Mouse (Mus musculus) forebrain, embryonic 15.5 days (tissue): ENCODE measurements around the gene Ctla2a. TPM values are rescaled to one million over a fixed set of nuclear protein-coding genes. Genes with fewer than 3 reads are reported as not detected.
"Not testable (repeated sequence)": the region's sequence is repeated elsewhere in the genome, so short reads cannot be mapped to it uniquely, and the experiment has no call there.

Source experiments
- ATAC-seq: fragments of 200-750 bp; cut with Nextera tagmentation; replicated peaks from 2 replicates; pipeline ENCODE4 v1.8.0; 2017; ENCODE audit warnings: mild to moderate bottlenecking, moderate TSS enrichment, moderate library complexity
- H3K27ac ChIP-seq: fragments of 300-500 bp; sonication (generic); replicated peaks from 2 replicates; pipeline ENCODE4 v1.5.1; 2015; ENCODE audit warnings: mild to moderate bottlenecking, inconsistent platforms
- H3K27me3 ChIP-seq: fragments of 300-500 bp; sonication (generic); 2 replicates; pipeline ENCODE4 v1.6.1; 2015; ENCODE audit warnings: inconsistent platforms
- H3K36me3 ChIP-seq: fragments of 300-500 bp; sonication (generic); 2 replicates; pipeline ENCODE4 v1.6.1; 2015; ENCODE audit warnings: mild to moderate bottlenecking, inconsistent platforms
- H3K4me1 ChIP-seq: fragments of 300-500 bp; sonication (generic); 2 replicates; pipeline ENCODE4 v1.6.1; 2015; ENCODE audit warnings: inconsistent platforms
- H3K4me2 ChIP-seq: fragments of 300-500 bp; sonication (generic); replicated peaks from 2 replicates; pipeline ENCODE4 v1.6.1; 2015; ENCODE audit warnings: mild to moderate bottlenecking, inconsistent platforms
- H3K4me3 ChIP-seq: fragments of 300-500 bp; sonication (generic); 2 replicates; pipeline ENCODE4 v1.5.1; 2015; ENCODE audit warnings: mild to moderate bottlenecking, inconsistent platforms
- H3K9ac ChIP-seq: fragments of 300-500 bp; sonication (generic); replicated peaks from 2 replicates; pipeline ENCODE4 v1.6.1; 2015; ENCODE audit warnings: mild to moderate bottlenecking, inconsistent platforms
- H3K9me3 ChIP-seq: fragments of 300-500 bp; sonication (generic); 2 replicates; pipeline ENCODE4 v1.6.1; 2016; ENCODE audit warnings: inconsistent platforms
- WGBS: fragments of 180-500 bp; shearing (Covaris S2); methylation state at CpG from one replicate; pipeline ENCODE4 v1.1.7; 2015; ENCODE audit warnings: mixed read lengths; 5-methylcytosine and 5-hydroxymethylcytosine counted together
- polyA plus RNA-seq: library from polyadenylated mRNA; unstranded; fragments of >200 nt; fragmentation: Nextera tagmentation; extraction: Ambion mirVana; gene quantifications from 2 replicates; pipeline ENCODE4 v1.2.1, GENCODE M21; 2015

Gene Ctla2a
- polyA plus RNA-seq: 12.6 and 13.8 TPM in 2 replicates

DNA sequence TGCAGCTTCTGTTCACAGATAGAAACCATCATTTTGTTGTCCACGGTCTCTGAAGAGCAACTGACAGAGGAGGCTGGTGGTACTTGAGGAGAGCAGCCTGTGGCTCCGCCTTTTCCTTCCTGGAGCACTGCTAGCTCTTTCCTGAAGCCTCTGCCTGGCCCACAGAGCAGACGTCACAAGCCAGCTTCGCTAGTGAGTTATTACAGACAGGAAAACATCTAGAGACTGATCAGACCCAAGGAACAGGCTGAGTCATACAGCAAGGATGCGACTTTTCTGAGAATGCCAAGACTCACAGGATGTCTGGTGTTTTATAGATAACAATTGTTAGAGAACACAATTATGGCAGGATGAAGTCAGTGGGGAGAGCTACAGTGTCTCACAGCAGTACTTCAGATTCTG lies at the start of gene Ctla2a, which contains the start of gene Gm49391:
Gene Ctla2a (minus strand): TSS at position 126 of the 402 bp plus-strand sequence.
Gene Gm49391 (minus strand): TSS at position 72 of the 402 bp plus-strand sequence.
- Histone ChIP-seq H3K4me2 (no peak within 1 kb of the TSS), H3K27ac (no peak within 1 kb of the TSS), H3K27me3 (no peaks in the 10 kb centered on the region), H3K36me3 (no peaks in the 10 kb centered on the region), H3K9me3 (0 out of 2 replicates have a peak, but pooled peaks cover 3% of the 10 kb centered on the region), H3K4me3 (no peak within 1 kb of the TSS), H3K4me1 (no peaks in the 10 kb centered on the region), H3K9ac (no peak within 1 kb of the TSS)
- ATAC-seq: no peak
- WGBS: 77% methylated on average over 5 of the region's 5 CpGs

DNA sequence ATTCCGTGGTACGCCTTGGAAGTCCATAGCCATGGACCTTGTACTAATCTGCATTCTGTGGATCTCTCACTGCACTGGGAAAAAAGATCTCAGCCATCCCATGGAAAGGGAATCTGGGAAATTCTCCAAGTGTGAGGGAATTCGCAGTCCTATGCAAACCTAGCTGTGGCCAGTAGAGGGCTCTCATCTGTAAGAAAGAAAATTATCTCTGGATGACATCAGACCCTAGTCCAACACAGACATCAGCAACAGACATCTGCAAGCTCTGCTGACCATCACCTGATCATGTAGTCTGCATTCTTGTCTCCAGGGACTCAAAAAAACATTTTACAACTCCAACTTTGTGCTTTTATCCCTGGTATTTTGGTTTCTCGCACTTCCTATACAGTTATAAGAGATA lies 35.9 kb upstream of the Ctla2a start:
- 76% methylated on average over 4 of the region's 4 CpGs for WGBS
- not testable (repeated sequence) for H3K9ac ChIP-seq, H3K4me1 ChIP-seq, H3K9me3 ChIP-seq, H3K4me3 ChIP-seq, ATAC-seq, H3K4me2 ChIP-seq, H3K27me3 ChIP-seq, H3K27ac ChIP-seq, H3K36me3 ChIP-seq

DNA sequence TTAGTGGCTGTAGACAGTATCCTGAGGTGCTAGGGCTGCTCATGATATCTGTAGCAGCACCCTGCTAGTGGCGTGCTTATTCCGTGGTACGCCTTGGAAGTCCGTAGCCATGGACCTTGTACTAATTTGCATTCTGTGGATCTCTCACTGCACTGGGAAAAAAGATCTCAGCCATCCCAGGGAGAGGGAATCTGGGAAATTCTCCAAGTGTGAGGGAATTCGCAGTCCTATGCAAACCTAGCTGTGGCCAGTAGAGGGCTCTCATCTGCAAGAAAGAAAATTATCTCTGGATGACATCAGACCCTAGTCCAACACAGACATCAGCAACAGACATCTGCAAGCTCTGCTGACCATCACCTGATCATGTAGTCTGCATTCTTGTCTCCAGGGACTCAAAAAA lies 27.6 kb upstream of the Ctla2a start:
- not testable (repeated sequence) for H3K27me3 ChIP-seq, H3K27ac ChIP-seq, H3K9me3 ChIP-seq, H3K4me2 ChIP-seq, H3K9ac ChIP-seq, H3K4me1 ChIP-seq, ATAC-seq, H3K36me3 ChIP-seq, H3K4me3 ChIP-seq
- 41% methylated on average over 5 of the region's 5 CpGs for WGBS

DNA sequence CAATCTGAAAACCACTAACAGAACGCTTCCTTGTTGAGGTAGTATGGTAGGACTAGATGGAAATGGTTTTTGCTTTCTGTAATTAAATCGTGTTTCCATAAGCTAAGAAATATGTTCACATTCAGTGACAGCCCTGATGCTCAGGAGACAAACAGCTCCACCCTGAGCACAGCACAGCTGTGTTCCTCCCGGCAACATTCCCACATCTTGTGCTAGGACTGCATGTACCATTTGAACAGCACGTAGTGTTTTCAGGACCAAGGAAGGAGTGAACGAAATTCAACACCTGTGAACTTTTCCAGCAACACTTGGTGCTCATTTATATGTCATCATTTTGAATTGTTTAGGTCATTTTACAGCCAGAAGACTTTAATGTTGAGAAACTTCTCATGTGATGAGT lies 25.3 kb upstream of the Ctla2a start:
- no peak for ATAC-seq
- no peak overlapping the region for H3K27ac ChIP-seq
- H3K27me3 ChIP-seq: no peaks in the 10 kb centered on the region
- H3K4me2 ChIP-seq: no peak overlapping the region
- no peaks in the 10 kb centered on the region for H3K36me3 ChIP-seq
- H3K9ac ChIP-seq: no peak overlapping the region
- H3K9me3 ChIP-seq: peaks cover 12% of the 10 kb centered on the region; the same call in 1 of the 2 replicates
- no peak overlapping the region for H3K4me3 ChIP-seq
- WGBS: 68% methylated on average over 5 of the region's 5 CpGs
- H3K4me1 ChIP-seq: no peaks in the 10 kb centered on the region

DNA sequence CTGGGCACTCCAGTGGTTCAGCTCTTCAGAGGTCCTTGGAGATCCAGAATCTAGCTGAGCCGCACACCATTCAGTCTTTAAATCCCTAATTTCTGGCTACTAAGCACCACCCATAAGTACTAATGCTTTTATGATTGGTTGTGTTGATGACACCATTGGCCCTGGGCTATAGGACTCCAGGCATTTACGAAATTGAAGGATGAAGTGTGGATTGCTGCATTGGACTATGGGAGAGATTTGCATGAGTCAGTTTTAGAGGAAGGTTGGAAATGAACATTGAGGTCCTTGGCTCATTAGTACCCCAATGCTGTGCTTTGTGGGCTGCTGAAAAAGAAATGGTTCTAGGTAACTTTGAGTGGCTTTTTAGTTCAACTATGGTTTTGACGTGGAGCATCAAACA lies 5.5 kb upstream of the Ctla2a start, which contains the start of gene Tpbpa:
Gene Tpbpa (minus strand): TSS at position 101 of the 400 bp plus-strand sequence.
- not testable (repeated sequence) for H3K4me1 ChIP-seq, H3K36me3 ChIP-seq, H3K27me3 ChIP-seq, H3K27ac ChIP-seq, H3K9ac ChIP-seq, H3K4me2 ChIP-seq, H3K9me3 ChIP-seq, H3K4me3 ChIP-seq, ATAC-seq
- WGBS: 74% methylated on average over 3 of the region's 3 CpGs

DNA sequence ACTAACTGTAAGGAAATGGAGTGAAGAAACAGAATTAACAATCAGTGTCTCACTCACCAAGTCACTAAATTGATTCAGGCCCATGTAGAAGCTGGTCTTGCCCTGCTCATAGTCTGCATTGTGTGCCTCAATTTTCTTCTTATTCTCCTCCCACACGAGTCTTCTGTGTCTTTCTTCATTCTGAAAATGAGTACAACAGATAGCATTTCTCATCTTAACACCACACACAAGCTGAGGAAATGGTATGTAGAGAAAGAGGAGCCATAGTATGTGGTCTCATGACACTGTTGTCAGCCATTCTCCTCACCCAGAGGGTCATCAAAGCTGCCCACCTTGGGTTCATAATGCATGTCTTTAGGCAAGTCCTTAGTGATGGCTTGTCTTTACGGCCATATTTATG lies 935 bp downstream of the Ctla2a start, which contains the start of gene Gm49393:
Gene Gm49393 (minus strand): TSS at position 101 of the 400 bp plus-strand sequence.
- not testable (repeated sequence) for ATAC-seq, H3K27me3 ChIP-seq, H3K27ac ChIP-seq, H3K9me3 ChIP-seq, H3K4me3 ChIP-seq, H3K4me2 ChIP-seq, H3K9ac ChIP-seq, H3K36me3 ChIP-seq, H3K4me1 ChIP-seq
- 67% methylated on average over 2 of the region's 2 CpGs for WGBS

DNA sequence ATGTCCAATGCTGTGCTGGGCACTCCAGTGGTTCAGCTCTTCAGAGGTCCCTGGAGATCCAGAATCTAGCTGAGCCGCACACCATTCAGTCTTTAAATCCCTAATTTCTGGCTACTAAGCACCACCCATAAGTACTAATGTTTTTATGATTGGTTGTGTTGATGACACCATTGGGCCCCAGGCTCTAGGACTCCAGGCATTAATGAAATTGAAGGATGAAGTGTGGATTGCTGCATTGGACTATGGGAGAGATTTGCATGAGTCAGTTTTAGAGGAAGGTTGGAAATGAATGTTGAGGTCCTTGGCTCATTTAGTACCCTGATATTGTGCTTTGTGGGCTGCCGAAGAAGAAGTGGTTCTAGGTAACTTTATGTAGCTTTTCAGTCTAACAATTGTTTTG lies 31.6 kb downstream of the Ctla2a start, which contains the start of gene Tpbpb:
Gene Tpbpb (minus strand): TSS at position 101 of the 400 bp plus-strand sequence.
- not testable (repeated sequence) for H3K4me2 ChIP-seq, H3K27me3 ChIP-seq, H3K4me1 ChIP-seq, ATAC-seq, H3K9me3 ChIP-seq, H3K27ac ChIP-seq, H3K36me3 ChIP-seq, H3K4me3 ChIP-seq, H3K9ac ChIP-seq
- 89% methylated on average over 2 of the region's 2 CpGs for WGBS

DNA sequence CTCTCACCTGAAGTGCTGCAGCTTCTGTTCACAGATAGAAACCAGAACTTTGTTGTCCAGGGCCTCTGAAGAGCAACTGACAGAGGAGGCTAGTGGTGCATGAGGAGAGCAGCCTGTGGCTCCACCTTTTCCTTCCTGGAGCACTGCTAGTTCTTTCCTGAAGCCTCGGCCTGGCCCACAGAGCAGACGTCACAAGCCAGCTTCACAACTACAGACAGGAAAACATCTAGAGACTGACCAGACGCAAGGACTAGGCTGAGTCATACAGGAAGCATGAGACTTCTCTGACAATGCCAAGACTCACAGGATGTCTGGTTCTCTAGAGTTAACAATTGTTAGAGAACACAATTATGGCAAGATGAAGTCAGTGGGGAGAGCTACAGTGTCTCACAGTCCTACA lies 39.1 kb downstream of the Ctla2a start, which contains the start of gene Ctla2b:
Gene Ctla2b (minus strand): TSS at position 120 of the 400 bp plus-strand sequence.
- Histone ChIP-seq H3K9ac (no peak within 1 kb of the TSS), H3K36me3 (no peaks in the 10 kb centered on the region), H3K27me3 (no peaks in the 10 kb centered on the region), H3K4me1 (no peaks in the 10 kb centered on the region), H3K27ac (no peak within 1 kb of the TSS), H3K9me3 (peaks cover 5% of the 10 kb centered on the region; the same call in 1 of the 2 replicates), H3K4me2 (no peak within 1 kb of the TSS), H3K4me3 (no peak within 1 kb of the TSS)
- WGBS: 97% methylated on average over 3 of the region's 3 CpGs
- no peak for ATAC-seq

DNA sequence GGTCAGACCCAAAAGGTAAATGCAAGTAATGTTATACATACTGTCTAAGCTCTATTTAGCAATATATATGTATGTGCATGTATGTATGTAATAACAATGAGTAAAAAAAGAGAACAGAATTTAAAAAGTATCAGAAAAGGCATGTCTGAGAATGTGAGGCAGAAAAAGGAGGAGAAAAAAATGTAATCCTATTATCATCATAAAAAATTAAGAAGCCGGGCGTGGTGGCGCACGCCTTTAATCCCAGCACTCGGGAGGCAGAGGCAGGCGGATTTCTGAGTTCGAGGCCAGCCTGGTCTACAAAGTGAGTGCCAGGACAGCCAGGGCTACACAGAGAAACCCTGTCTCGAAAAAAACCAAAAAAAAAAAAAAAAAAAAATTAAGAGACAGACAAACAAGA lies 39.6 kb downstream of the Ctla2a start, which contains the start of gene Gm49392:
Gene Gm49392 (minus strand): TSS at position 101 of the 400 bp plus-strand sequence.
- H3K9me3 ChIP-seq, ATAC-seq, H3K36me3 ChIP-seq, H3K4me2 ChIP-seq, H3K27ac ChIP-seq, H3K27me3 ChIP-seq, H3K4me3 ChIP-seq, H3K4me1 ChIP-seq, H3K9ac ChIP-seq: not testable (repeated sequence)
- WGBS: 85% methylated on average over 8 of the region's 8 CpGs

DNA sequence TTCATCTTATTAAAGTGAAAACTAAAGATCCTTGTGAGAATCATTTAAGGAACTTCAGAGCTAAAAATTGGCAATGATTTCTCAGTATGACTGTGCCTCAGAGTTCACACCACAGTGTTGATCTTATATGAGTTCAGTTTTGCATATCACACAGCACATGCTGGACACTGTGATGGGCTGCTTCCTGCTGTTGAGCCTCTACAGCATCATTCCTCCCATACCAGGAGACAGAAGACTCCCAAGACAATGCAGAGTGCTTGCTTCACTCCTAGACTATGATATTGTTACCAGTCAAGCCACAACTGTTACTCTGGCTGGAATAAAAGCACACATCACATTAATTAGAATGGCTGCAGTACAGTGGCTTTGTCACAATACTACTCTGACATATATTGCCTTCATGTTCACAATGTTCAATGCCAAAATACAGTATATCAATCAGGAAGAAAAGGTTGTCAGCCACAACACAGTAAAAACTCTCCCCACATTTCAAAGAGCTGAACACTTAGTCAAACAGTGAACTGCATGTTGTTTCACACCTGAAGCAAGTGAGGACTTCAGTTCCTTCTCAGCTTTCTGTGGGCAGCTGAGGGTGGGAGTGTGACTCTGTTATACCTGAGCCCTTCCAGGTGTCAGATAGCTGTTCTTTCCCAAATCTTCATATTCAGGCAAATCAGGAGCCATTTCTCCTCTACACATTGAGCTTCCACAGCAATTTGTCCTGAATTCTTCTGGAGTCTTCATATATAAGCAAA lies 40.8 kb downstream of the Ctla2a start:
- Histone ChIP-seq H3K27me3 (no peaks in the 10 kb centered on the region), H3K27ac (no peak overlapping the region), H3K36me3 (no peaks in the 10 kb centered on the region), H3K4me1 (no peaks in the 10 kb centered on the region), H3K4me3 (no peak overlapping the region), H3K9ac (no peak overlapping the region), H3K9me3 (peaks cover 3% of the 10 kb centered on the region; the same call in 1 of the 2 replicates), H3K4me2 (no peak overlapping the region)
- ATAC-seq: no peak

DNA sequence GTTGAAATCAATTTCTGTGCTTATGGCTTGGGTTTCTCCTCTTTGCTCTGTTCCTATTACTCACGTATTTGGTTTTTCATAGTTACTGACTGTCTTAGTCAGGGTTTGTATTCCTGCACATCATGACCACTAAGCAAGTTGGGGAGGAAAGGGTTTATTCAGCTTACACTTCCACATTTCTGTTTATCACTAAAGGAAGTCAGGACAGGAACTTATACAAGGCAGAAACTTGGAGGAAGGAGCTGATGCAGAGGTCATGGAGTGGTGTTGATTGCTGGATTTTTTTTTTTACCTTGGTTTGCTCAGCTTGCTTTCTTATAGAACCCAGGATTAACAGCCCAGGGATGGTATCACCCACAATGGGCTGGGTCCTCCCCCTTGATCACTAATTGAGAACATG lies 44.1 kb downstream of the Ctla2a start:
- no peak overlapping the region for H3K27ac ChIP-seq
- no peaks in the 10 kb centered on the region for H3K27me3 ChIP-seq
- WGBS: 96% methylated on average over 1 of the region's 1 CpGs
- H3K4me3 ChIP-seq: no peak overlapping the region
- H3K4me1 ChIP-seq: no peaks in the 10 kb centered on the region
- no peaks in the 10 kb centered on the region for H3K36me3 ChIP-seq
- no peak overlapping the region for H3K9ac ChIP-seq
- no peaks in the 10 kb centered on the region for H3K9me3 ChIP-seq
- ATAC-seq: no peak
- H3K4me2 ChIP-seq: no peak overlapping the region
